Mouse (Mus musculus) left cerebral cortex, postnatal 14 days (tissue): Measurements from ENCODE around the gene Tenm4. TPM values are rescaled to one million over a fixed set of nuclear protein-coding genes. Genes with fewer than 3 reads are reported as not detected.

ENCODE experiments used
- DNase-seq, 2 experiments: peaks; one replicate each; pipeline ENCODE4 v3.0.0; 2021 to 2022; ENCODE audit warnings: low spot score in 2 of 2, mixed read lengths in 1 of 2
- intact Hi-C: fragments of 180-260 bp; cut with DNase I; formaldehyde crosslinking; loops from one replicate; pipeline ENCODE4 v1.15.1; 2025
- total RNA-seq, 2 experiments: library from RNA; stranded (reverse); gene quantifications; 2 replicates each; pipeline ENCODE4 v1.2.3; 2021

Tenm4 gene
- total RNA-seq, 2 experiments from 2014 or later = 117 to 118 TPM

DNA sequence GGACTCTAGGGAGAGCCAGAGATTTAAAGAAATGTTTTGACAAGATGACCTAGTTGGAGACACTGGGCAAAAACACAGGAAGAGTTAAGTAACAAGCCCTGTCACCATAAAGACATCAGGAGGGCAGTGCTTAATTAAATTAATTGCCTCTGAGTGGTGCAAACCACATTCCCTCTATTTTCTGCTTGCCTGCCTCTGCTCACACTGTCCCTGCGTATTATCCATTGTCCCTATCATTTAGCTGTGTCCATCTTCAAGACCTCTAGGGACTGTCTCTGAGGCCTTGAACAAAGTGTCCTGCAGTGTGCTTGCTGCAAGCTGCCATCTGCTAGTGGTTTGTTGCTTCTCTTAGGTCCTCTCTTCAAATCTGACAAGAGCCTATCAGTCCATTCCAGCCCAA is 508.7 kb downstream of the Tenm4 start:
- intact Hi-C loops = loop anchor here (5.0 to 10.0 kb wide), 2 partner anchors 225 to 467 kb away; no protein-coding TSS in a partner anchor
- no peak for DNase-seq

DNA sequence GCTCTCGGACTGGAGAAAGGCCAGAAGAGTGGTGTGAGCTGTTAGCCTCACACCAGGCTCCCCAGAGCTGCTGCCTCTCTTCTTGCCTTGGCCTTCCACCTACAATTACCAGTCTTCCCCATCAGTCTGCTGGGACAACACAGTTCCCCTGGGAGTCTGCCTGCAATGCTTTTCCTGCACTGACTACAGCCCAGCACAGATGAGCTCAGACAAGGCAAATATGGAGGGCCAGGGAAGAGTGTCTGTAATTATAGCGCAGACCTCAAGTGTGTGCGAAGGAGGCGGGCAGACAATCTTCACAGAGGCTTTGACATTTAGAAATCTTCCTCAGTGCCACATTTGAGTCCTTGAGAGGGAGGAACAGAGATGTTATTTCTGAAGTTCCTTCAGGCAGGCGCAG is 509.4 kb downstream of the Tenm4 start:
- intact Hi-C loops = loop anchor here (10.0 kb wide), 1 partner anchor 224 kb away; no protein-coding TSS in a partner anchor
- peak; percentile 35 to 51 for DNase-seq

GRCm38 (mm10) chr7:96681808-96682207 is 510.8 kb downstream of the Tenm4 start:
- intact Hi-C loops = loop anchor here (10.0 kb wide), 1 partner anchor 223 kb away; no protein-coding TSS in a partner anchor
- no peak for DNase-seq

GRCm38 (mm10) chr7:96688141-96688540 is 517.1 kb downstream of the Tenm4 start:
- no peak for DNase-seq
- intact Hi-C loops = loop anchor here (10.0 kb wide), 1 partner anchor 217 kb away; no protein-coding TSS in a partner anchor

GRCm38 (mm10) chr7:96701097-96701845 is 530.2 kb downstream of the Tenm4 start:
- intact Hi-C loops = no loop called here
- DNase-seq = no peak

- intact Hi-C loops = no loop called here
- DNase-seq = no peak
These were observed 532.9 kb downstream of the Tenm4 start for GRCm38 (mm10) chr7:96703958-96704357.

GRCm38 (mm10) chr7:96705307-96706129 is 534.5 kb downstream of the Tenm4 start:
- intact Hi-C loops = loop anchor here (5.0 kb wide), 1 partner anchor 183 kb away; no protein-coding TSS in a partner anchor
- no peak for DNase-seq

DNA sequence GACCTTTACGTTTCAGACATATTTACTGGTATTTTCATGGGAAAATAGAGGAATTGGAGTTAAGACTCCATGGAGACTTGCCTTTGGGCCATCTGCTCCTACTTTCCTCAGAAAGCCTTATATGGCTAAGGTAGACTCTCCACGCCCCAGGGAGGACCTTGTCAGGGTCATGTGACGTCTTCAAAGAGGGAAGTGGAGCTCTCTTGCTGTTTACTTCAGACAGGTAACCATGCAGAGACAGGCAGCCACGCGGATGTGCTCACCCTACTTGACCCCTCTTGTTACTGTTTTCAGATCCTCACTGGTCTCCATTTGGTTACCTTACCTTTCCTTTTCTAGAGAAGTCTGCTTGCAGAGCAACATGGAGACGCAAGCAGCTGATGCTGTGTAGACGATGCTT is 535.5 kb downstream of the Tenm4 start:
- intact Hi-C loops = loop anchor here (5.0 kb wide), 1 partner anchor 184 kb away; no protein-coding TSS in a partner anchor
- no peak for DNase-seq

GRCm38 (mm10) chr7:96707112-96707511 is 536.1 kb downstream of the Tenm4 start:
- intact Hi-C loops = loop anchor here (5.0 kb wide), 1 partner anchor 185 kb away; no protein-coding TSS in a partner anchor
- DNase-seq = no peak

DNA sequence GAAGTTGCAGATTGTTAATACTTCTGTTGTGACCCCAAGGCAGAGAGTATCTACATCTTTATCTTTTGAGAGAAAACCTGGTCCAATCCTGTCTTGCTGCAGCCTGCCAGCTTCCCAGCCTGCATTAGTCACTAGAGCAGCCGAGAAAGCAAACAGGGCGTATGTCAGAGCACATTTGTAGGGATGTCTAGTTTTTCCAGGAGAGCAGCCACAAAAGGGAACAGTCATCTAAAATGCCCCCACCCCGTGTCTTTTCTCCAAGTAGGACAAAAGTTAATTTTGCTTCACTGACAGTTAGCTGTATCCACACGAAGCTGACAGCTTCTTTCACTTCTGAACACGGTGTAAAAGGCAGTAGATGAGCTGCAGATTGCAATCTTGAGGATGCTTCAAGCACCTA is 537.0 kb downstream of the Tenm4 start:
- peak in 1 of 2 experiments; percentile 58 for DNase-seq
- intact Hi-C loops = loop anchor here (5.0 kb wide), 1 partner anchor 186 kb away; no protein-coding TSS in a partner anchor

DNA sequence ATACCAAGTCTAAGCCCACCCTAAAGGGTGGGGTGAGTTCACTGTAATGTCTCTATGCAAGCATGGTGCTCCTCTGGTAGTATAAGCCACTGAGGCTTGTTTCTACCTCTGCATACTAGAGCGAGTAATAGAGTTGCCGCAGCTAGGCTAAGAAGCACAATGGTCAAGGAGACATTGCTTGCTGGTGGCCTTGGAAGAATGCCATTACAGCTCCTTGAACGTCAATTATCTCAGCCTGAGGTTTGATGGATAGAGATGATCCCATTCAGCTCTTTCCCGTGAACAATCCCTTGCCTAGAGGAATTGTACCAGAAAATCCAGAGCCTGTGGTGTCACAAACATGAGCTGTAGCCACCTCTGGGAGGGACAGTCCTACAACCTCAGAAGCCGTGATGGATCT is 537.5 kb downstream of the Tenm4 start:
- intact Hi-C loops = loop anchor here (5.0 kb wide), 1 partner anchor 186 kb away; no protein-coding TSS in a partner anchor
- DNase-seq = no peak

GRCm38 (mm10) chr7:96708968-96709367 is 537.9 kb downstream of the Tenm4 start:
- intact Hi-C loops = loop anchor here (5.0 kb wide), 1 partner anchor 187 kb away; no protein-coding TSS in a partner anchor
- DNase-seq = no peak

DNA sequence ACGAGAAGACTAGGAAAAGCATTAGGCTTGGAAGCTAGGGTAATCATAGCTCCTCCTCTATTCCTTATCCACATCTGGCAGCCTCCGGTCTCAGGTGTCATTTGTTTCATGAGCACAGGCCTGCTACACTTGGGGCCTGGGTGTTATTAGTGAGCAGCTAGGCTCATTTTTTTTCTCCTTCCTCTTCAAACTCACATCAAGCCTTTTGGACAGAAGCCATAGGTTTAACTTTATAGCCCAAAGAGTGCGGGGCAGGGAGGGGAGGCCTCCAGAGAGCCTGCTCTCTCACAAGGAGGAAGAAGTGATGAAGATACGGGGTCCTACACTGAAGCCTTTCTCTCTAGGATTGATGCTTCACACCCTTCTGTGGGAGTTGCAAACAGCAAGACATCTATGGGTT is 538.8 kb downstream of the Tenm4 start:
- no peak for DNase-seq
- intact Hi-C loops = loop anchor here (5.0 kb wide), 1 partner anchor 188 kb away; no protein-coding TSS in a partner anchor

- DNase-seq = peak in 1 of 2 experiments; percentile 23
- intact Hi-C loops = no loop called here
These were observed 539.6 kb downstream of the Tenm4 start for GRCm38 (mm10) chr7:96710658-96711071.

DNA sequence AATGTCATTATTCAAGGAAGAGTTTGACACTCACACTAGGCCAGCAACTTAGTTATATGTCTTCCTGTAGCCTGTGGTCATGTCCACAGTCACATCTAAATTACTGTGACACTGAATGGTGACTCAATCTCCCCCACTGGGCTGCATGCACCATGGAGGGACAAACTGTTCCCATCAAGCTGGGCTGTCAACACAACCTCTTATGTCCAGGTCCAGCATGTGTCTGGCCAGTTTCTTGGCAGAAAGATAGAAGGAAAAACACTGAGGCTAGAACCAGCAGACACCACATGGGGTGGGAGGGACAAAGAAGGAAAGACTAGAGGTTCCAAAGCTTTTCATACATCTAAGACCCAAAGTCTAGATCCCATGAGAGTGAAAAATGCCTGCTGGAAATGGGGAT is 541.8 kb downstream of the Tenm4 start:
- intact Hi-C loops = no loop called here
- DNase-seq = no peak

DNA sequence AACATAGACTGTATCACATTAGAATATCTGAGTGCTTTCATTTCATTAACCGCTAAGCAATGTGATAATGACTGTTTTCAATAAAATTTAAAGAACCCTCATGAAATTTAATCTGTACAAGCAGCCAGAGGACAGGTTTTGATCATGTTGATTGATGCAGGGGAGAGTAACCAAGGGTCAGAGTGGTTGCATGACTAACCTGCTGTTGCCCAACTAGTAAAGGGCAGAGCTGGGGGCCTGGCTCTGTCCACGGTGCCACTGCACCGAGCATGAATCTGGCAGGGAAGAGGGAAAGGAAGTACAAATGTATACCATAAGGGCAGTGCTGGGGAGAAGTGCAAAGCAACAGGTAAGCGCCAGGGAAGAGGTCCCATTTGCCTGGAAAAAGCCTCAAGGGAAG is 545.9 kb downstream of the Tenm4 start:
- no peak for DNase-seq
- intact Hi-C loops = no loop called here

DNA sequence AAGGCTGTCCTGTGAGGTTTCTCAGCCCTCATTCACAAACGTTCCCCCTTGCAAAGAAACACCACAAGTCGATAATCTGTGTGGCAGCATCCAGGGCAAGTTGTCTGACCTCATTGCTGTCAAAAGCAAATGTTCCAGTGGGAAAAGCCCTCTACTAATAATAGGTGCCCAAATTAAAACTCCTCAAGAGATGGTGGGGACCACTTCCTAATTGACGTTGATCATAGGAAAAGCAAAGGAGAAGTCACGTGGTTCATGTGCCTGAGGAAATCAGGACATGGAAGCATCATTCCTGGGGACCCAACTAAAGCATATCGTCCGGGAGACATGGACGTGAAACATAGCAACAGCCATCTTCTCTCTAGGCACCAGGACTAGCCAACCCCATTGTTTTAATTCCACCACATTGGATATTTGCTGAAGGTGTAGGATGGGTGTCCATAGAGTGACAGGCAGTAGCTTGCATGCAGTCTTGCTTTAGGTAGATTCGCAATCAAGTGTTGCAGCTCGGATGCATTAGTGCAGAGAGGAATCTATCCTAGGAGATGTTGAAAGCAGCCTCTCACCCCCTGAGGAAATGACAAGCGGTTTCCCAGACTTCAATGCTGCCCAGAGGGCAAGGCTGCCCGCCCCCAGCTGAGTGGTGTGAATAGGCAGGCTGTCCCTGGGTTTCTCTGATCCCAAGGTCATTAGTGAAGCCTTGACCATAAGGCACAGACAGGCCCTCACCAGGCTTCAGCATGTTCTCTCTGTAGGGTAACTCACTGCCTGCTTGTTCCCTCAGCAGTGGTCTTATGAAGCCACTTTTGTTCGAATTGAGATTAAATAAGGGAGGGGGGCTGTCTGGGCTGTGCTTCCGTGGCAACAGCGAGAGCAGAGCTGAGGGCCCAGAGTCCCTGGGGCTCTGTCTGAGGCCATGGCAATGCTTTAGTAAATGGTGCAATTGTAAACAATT is 547.4 kb downstream of the Tenm4 start:
- intact Hi-C loops = no loop called here
- peak in 1 of 2 experiments; percentile 26 for DNase-seq

GRCm38 (mm10) chr7:96719926-96720325 is 548.9 kb downstream of the Tenm4 start:
- intact Hi-C loops = no loop called here
- no peak for DNase-seq

GRCm38 (mm10) chr7:96720465-96720864 is 549.4 kb downstream of the Tenm4 start:
- intact Hi-C loops = no loop called here
- peak in 1 of 2 experiments; percentile 54 for DNase-seq
